Mouse (Mus musculus): ENCODE results near the gene Stk39.

The Stk39 gene

DNA sequence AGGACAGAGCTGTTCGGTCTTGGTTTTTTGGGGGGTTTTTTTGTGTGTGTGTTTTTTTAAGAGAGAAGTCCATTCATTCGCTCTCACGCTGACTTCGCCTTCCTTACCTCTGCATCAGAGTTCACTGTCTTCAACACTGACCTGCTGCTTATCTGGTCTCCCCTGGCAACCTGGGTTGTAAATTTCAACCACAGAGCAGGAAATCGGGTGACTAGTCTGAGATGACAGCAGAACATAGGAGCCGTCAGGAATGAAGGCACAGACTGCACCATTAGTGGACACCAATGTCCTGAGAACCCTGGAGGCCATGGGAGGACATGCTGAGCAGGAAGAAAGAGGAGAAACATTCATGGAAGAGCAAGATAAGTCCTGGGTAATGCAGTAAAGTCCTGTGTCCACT, 51.1 kb downstream of the Stk39 start:
- no peak for DNase-seq (ENCODE audit: low spot score in 2 of 2)

DNA sequence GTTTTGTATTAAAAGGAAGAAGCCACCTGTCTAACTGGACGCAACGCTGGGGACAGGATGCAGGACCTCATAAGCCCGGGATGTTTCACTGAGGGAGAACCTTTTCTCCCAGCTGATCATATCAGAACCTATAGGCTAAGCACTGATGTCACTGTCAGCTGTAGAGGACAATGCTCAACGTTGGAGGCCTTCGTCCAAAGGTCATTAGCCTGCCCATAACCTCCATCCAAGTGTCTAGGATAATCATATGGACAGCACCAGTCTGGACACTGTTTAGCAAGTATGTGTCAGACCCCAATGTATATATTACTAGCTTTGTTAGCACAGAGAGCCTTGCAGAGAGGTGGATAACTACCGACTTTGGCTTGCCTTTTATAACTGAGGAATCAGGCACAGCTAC, 51.8 kb downstream of the Stk39 start:
- no peak for DNase-seq (ENCODE audit: low spot score in 2 of 2)

DNA sequence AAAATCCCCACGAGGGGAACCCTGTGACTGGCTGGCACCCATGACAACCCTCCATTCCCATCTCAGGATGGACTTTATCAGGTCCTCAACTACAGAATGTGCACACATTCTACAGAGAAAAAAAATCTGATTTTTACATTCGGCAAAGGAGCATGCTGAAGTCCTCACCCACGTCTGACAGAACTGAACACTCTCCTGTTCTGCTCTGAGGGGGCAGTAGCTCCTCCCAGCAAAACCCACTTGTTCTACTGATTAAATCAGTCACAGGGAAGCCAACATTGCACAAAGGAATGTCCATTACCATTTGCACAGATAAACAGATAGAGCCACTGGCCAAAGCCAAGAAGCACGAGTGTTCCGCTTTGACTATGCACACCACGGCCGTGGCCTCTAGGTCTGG, 52.3 kb downstream of the Stk39 start:
- no peak for DNase-seq (ENCODE audit: low spot score in 2 of 2)

DNA sequence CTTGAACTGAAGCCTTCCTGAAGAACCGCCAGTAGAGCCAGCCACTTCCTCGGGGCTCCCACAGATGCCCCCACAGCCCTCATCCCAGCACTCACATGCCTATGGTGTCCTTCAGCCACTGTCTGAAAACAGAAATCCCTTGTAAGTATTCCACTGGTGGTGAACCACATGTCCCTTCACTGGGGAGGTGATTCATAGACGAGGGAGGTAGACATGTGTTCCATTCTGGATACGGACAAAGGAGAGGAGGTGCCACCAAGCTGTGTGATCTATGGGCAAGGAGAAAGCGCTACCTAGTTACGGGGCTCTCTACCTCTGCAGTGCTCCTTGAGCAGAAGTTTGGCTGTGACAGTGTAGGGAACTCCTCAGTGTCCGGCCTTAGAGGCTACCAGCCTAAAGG, 52.9 kb downstream of the Stk39 start:
- no peak for DNase-seq (ENCODE audit: low spot score in 2 of 2)

DNA sequence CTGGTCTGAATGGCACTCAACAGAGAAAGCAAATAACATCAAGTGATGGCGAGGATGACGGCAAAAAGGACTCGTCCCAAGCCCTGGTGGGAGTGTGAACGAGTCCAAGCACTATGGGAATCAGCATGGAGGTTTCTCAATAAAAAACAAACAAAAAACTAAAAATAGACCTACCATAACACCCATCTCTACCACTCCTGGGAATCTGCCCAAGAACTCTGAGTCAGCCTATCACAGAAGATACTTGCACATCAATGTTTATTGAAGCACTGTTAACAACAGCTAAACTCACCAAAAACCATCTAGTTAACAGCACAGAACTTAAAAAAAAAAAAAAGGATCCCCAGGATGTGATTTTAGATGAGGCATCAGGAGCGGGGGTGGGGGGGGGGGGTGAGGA, 55.0 kb downstream of the Stk39 start:
- peak in 1 of 2 experiments; percentile 46 for DNase-seq (ENCODE audit: low spot score in 2 of 2)

DNA sequence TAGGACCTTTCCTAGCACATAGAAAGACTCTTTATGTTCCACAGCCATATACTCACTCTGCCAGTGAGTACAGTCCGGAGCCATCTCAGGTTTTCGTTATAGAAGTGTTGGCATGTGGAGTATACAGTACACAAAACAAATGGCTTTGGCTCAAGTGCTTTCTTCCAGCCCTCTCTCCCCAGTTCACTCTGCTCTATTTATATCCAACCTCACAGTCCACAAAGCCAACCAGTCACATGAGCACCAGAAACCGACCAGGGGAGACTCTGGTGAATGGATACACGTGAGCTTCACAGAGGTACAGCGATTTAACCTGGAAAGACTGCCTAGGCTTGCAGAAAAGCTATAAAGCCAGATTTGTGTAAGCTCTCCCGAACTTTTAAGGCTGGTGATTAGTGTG, 56.4 kb downstream of the Stk39 start:
- DNase-seq (ENCODE audit: low spot score in 2 of 2), result no peak

DNA sequence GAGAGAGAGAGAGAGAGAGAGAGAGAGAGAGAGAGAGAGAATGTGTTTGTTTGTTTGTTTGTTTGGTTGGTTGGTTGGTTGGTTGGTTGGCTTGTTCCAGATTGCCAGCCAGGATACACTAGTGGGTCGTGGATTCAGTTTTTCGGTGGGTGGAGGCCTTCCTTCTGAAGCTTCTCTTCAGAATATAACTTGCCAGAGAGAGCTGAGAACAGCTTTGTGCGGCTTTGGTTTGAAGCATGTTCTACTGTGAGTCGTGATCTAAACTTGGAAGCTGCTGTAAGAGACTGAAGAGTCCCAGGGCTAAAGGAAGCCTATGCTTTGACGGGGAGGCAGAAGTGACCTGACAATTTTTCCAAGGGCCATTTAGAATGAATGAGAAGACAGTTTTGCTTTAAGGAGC, 59.9 kb downstream of the Stk39 start:
- DNase-seq (ENCODE audit: low spot score in 2 of 2), result no peak

DNA sequence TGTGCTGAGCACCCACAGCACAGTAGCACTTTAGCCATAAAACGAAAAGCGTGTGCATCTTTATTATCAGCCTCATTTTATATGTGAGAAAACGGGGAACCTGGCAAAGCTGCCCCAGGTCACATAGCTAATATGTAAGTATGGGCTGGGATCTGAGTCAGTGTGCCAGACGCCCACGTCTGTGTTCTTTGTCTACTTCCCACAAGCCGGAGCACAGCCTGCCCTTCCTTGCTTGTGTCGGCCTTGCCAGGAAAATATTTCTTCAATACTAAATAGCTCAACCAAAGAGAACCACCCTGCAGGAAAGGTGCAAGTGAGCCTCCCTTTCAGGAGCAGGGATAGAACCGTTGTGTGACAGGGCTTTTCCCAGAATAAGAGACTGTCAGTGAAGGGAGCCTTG, 60.9 kb downstream of the Stk39 start:
- no peak for DNase-seq (ENCODE audit: low spot score in 2 of 2)

DNA sequence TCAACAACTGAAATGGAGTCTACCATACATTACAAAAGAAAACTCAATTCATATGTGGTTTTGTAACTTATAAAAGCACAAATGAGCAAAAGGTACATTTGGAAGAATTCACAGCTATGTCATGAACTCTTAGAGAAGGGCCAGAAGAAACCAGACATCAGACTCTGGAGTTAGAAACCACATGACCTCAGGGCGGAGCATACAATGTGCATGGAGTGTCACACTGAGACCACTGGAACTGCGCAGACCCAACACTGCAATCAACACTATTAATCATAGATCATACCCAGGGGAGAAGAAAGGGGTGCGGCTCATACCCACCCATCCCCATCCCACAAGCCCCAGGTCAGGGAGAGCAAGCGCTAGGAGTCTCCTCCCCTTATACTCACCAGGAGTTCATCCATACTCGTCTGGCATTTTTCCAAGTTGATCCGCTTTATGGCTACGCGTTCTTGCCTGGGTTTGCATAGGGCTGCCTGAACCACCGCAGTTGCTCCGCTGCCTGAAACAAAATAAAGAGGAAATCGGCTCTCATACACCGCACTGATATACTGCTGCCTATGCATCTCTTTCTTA, 62.3 kb downstream of the Stk39 start:
- no peak for DNase-seq (ENCODE audit: low spot score in 2 of 2)

DNA sequence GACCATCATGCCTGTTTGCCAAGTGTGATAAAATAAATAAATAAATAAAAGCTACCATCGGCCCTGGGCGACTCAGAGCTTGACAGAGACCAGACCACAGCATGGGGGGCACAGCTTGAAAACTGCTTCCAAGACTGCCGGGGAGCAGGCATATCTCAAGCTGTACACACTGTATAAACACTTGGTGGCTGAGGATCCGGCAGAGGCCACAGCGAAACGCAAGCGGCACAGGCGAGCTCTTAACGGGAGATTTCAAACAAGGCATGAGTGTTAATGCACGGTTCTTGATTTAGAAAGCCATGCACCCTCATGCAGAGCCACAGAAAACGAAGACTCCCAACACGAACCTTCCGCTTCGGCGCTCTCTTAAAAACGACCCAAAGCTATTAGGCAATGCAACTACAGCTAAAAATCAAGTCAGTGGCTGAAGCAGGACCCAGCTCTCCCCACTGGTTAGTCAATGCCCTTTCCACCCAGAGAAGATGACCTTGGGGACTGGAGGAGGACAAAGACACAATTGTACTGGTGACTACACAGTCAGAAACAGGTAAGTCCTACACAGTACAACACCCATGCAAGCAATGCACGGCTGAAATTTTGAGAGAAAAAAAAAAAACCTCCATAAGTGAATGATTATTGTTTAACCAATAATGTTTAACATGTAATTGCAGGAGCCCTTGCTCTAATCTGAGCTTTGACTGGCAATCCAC, 63.6 kb downstream of the Stk39 start:
- DNase-seq (ENCODE audit: low spot score in 2 of 2), result no peak

DNA sequence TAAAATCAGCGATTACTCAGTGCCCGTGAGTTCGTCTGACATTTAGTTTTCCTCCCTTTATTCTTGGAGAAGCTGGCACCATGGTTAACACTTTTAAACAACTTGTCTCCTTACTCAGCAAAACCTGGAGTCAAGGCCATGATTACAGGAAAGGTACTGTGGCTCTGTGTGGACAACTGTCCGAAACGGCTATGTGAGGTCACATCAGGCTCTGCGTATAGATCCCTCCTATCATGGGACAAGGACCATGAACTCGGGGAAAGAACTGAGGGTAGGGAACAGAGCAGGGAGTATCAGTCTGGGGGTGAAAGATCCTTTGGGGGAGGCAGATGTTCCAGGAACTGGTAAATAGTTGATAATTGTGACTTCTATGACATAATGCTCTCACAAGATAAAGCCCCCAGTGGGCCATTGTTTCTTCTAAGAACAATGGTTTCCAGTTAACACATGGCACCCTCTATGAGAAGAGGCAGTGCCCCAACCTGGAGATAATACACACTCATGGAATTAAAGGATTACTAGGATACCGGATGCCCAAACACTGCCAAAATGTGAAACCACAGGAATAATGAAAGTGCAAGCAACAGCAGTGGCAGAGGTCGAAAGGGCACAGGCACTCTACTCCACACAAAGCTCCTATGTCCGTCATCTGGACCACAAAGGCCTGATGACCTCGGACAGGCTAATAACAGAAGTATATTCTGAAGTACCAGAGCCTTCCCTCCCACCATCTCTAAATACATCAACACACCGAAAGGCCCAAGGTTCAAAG, 64.7 kb downstream of the Stk39 start:
- no peak for DNase-seq (ENCODE audit: low spot score in 2 of 2)

DNA sequence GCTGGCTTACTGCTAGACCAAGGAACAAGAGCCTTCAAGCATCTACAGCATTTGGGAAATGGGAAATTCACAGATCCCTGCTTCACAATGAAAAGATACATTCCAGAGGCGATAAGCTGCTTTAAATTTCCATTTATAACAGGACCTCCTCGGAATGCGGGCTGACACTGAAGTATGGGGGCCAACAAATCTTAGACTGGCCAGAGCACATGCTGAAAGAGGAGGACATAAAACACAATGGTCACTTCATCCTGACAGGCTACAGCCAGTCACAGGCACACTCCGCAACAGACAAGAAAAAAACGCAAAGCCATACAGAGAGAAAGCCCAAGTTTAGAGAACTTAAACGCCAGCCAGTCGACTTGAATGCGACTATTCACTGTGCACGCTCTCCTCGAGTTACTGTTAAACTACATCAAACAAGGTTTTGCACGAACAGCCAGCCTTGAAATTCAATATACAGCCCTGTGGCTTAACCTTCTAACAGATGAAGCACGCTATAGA, 65.4 kb downstream of the Stk39 start:
- no peak for DNase-seq (ENCODE audit: low spot score in 2 of 2)

DNA sequence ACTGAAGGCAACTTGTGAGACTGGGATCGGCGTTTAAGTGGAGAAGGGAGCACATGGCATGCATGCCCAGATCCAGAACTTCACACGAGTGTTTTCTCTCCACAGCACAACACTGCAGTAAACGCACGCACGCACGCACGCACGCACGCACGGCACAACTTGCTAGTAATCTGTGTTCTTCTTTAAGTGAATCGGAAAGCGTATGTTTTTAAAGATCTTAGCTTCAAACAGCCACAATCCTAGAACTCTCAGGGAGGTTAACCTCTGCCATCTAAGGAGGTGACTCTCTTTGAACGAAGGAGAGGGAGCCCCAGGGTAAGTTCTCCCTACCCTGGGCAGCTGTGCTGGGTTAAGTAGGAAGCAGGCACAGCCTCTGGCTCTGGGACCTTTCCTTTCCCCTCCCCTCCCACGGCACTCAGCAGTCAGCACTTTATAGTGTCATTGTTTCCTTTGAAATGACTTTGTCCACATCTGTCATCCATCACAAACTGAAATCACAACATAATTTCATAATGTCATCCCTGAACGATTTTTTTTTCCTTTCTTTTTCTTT, 66.8 kb downstream of the Stk39 start:
- no peak for DNase-seq (ENCODE audit: low spot score in 2 of 2)

DNA sequence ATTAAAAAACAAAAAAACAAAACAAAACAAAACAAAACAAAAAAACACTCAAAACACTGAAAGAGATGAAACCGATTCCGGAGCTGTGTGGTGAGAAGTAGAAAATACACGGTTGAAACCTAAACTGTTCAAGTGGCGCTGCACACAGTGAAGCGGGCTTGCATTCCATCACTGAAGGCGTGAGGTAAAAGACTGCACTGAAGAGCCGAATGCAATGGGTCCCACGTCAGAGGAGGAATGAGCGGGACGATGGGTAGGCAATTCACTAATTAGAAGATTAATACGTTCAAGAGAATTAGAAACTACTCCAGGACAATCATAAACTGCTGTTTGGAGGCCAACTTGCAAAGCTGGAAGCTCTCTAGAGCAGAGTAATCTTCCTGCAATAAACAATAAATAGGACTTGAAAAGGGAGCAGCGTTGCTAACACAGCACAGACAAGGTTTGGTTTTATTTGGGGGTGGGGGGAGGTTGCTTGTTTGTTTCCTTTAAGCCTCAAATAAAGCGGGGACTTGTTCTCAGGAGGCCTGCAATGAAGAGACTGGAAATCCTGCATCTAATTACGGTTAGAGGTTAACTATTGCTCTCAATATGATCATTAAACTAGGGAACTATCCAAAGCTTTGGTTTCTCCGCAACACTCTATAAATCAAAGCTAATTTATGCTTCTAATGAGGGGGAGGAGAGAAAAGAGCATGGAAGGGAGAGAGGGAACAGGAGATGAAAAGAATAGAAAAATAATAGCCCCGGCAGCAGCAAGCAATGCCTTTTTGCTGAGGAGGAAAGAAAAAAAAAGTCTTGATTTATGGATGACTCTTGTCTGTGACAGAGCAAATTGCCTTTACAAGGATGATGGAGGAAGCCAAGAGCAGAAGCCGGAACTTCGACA, 67.5 kb downstream of the Stk39 start:
- no peak for DNase-seq (ENCODE audit: low spot score in 2 of 2)

DNA sequence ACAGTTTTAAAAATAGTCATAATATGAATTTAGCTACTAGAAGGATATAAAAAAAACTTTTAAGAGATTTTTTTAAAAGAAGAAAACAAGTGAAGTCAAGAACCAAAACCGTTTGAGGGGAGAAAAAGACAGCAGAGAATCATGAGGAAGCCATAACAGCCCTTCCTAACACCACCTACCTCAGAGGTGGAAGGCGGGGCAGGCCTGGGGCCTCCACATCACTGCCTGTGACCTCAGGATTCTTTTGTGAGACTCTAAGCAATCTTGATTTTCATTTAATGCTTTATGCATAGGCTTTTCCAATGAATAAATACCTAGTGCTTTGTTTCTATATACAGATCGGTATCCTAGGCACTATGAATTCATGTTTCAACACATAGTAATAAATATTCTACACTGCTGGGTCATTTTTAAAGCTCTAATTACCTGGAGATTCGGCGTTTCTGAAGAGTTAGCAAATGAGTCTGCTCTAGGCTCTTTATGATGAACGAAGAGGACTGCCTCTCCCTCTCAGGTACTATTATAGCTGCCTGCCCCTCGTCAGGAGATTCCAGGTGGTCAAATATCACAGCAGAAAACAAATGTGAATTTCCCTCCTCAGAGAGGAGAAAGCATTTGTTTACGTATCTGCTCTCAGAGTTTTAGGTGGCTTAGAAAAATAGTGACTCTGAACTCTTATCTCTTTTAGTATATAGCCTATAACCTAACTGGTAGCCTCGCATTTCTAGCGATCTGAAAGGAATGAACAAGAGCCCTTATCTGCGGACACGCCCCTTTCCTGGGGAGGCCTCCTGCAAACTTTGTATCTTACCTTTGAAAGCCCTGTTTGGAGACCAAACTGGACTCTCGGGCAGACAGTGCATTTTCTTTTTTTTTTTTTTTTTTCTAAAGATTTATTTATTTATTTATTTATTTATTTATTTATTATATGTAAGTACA, 78.2 kb downstream of the Stk39 start:
- no peak for DNase-seq (ENCODE audit: low spot score in 2 of 2)

DNA sequence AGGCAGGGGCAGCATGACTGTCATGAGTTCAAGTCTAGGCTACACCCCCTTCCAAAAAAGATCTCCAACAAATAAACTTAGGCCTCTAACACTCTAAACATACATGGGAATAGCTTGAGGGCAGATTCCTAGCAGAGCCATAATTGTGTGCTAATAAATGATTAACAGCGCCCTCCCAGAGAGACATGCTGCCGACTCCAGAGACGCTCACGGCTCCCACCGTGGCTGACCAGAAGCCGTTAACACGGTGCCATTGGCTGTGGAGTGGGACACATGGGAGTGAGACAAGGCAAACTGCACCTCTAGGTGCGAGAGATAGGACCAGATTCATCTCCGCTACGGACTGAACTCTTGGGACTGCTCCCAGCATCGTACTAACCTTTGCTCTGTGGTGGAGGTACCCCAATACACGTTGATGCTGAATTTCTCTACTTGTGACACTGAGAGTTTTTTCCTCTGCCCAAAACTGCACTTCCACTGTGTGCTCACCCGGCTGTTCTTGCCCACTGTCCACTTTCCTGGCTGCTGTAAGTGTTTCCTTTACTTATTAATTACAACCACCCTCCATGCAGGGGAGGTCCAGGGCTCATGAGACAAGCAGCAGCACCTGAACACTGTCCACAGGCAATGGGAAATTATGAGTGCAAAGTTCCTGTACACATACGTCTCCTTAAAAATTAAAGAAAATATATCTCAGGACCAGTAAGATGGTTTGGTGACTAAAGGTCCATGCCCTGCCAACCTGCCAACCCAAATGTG, 84.1 kb downstream of the Stk39 start:
- no peak for DNase-seq (ENCODE audit: low spot score in 2 of 2)

DNA sequence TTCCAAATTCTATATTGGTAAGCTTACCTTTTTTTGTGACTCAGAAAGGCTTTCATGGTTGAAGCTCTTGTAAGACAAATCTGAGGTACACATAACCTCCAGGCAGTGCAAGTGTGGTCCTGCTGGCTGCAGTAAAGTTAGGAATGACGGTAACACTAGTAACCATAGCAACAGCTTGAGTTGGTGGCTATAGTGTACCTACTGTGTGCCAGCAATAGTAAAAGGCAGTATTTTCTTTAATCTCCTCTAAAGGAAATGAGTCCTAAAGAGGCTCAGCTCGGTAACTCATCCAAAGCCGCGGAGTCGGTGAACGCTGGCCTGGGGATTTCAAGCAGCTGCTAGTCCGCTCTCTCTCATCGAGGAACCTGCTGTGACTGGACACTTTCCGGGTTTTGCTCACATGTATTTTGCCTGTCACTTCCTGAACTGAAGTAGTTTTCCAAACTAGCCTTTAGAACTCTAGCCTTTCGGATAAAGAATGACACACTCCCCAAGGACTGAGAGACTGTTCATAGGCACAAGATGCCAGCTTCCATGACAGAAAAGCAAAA, 85.7 kb downstream of the Stk39 start:
- no peak for DNase-seq (ENCODE audit: low spot score in 2 of 2)

DNA sequence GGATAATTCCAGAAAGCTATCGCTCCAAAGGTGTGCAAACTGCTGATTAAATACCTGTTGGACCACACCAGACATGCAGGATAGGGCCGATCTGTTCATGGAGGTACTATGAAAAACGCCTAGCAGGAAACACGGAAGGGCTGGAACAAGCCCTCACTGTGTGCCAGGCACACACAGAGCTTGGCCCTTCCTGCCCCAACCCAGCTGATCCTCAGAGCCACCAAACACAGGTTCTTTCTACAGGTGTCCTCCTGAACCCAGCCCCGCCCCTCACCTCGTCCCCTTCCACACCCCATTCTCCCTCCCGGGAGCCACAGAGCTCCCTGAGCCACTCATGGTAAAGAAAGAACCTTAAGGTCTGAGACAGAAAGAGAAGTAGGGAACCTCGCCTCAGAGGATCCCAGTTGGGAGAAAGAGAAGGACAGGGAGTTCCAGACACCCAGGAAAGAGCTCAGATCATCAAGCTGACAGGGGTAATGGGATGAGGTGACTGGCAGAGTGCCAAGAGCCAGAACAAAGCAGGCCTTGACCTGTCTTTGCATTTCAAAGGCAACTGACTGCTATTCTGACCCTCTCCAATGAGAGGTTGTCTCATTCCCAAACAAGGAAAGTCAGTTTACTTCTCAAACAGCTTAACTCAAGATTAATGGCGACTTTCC, 86.3 kb downstream of the Stk39 start:
- no peak for DNase-seq (ENCODE audit: low spot score in 2 of 2)

DNA sequence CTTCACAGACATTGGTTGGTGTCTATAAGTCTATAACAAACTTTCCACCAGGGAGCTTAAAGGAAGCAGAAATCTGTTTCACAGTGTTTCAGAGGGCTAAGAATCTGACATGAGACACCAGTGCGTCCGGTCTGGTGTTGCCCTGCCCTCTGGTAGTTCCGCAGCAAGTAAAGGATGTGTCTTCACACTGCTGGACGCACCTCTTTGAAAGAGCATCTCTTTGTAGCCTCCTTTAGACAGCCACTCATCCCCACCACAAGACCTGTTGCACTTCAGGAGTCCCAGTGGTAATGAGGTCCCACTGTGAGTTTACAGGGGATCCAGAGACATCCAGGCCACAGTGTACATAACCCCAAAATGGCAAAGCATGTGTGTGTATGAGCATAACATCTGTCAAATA, 88.1 kb downstream of the Stk39 start:
- no peak for DNase-seq (ENCODE audit: low spot score in 2 of 2)

Measured in left cerebral cortex, adult 9 months (tissue).